Mouse (Mus musculus) layer of hippocampus, adult 8-10 months (tissue): ENCODE results near the gene Sco1. TPM values are rescaled to one million over a fixed set of nuclear protein-coding genes. Genes with fewer than 3 reads are reported as not detected.
"Not testable (repeated sequence)": the region's sequence is repeated elsewhere in the genome, so short reads cannot be mapped to it uniquely, and the experiment has no call there.

Experiments used
- DNase-seq, 2 experiments: peaks; one replicate each; pipeline ENCODE4 v3.0.0; 2022; ENCODE audit warnings: low spot score in 2 of 2
- total RNA-seq, 4 experiments: library from RNA; stranded (reverse); gene quantifications; 2 replicates each; pipeline ENCODE4 v1.2.4; 2022

Gene Sco1
- 10 to 100 TPM in 1 of 4 experiments, 1 to 10 TPM in 3; 8.0 to 11.0 (median 9.7) TPM for total RNA-seq

DNA sequence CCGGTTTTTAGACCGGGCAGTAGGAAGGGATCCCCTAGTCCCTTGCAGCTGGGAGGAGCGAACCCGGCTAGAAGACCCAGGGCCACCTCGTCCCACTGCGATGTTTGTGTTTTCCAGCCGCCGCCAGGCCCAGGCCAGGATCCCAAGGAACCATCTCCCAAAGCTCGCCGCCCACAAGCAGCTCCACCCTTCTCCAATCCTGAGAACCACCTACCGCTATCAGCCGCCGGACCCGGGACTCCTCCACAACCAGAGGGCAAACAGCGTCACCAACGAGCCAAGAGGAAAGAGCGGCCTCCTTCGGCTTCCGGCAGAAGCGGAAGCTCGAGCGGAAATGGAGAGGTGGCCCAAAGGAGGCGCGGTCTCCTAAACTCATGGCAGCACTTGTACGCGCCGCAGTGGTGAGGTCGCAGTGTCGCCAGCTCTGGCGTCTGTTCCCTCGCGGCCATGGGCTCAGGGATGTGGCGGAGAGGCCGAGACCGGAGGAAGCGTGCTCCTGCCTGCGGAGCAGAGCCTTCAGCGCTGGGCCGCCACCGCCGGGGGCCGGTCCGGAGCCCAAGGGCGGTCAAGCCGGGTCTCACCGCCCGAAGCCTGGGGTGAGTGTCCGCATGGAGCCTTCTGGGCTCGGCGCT lies at the start of gene Sco1, which contains the start of gene Adprm:
TSS of gene Sco1 (plus strand) at position 350 of the 632 bp plus-strand sequence.
TSS of gene Adprm (minus strand) at position 274 of the 632 bp plus-strand sequence.
- DNase-seq: peak; percentile 79 to 84

- DNase-seq: no peak
These were observed 49.6 kb upstream of the Sco1 start for GRCm38 (mm10) chr11:67002911-67003310.

DNA sequence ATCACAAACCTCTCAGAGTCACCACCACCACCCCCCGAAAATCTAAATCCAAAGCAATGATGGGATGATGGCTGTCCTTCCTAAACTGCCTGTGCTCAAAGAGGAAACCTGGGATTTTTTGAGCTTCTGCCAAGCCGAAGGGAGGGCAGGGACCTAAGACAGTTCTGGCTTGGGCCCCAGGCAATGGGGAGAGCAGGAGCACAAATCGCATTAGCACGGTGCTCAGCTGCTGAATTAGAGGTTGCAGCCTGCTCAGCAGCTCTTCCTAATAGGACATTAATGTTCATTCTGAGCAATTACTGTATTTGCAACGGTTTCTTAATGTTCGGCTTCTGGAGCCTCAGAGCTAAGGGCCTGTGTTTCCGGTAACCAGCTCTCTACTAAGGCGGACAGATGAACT lies 44.5 kb upstream of the Sco1 start:
- DNase-seq: no peak

DNA sequence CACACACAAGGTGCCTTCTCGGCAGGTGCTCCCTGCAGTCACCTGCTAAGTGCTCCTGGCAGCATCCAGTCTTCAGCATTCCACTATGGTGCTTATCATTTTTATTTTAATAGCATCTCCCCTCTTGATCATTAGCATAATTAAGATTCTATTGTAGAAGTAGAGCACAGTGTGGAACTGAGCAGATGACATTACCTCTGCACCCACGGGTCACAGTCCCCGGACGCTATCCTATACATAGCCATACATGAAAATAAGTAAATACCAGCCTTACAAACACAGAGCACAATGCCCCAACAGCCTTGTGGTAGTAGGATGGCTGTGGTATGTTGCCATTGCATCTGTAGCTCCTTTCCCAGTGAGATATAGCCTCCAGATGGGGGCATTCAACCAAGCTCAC lies 43.9 kb upstream of the Sco1 start:
- DNase-seq: no peak

DNA sequence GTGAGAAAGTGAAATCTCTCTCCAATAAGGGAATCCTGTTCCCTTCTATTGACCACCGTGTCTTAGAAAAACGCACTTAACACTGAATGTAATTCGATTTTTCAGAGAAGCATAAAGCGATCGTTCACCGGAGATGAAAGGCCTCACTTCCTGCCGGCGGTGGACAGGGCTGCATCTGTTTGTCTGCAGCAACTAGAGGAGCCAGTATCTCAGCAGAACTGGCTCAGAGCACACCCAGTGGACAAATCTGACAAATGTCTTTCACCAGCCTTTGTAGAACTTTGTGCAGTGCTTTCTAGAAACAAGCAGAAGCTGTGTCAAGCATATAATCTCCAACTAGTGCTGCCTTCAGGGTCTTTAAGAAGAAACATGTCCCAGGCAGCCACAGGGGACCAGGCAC lies 42.0 kb upstream of the Sco1 start:
- no peak for DNase-seq

GRCm38 (mm10) chr11:67011635-67012034 lies 40.8 kb upstream of the Sco1 start:
- DNase-seq: no peak

DNA sequence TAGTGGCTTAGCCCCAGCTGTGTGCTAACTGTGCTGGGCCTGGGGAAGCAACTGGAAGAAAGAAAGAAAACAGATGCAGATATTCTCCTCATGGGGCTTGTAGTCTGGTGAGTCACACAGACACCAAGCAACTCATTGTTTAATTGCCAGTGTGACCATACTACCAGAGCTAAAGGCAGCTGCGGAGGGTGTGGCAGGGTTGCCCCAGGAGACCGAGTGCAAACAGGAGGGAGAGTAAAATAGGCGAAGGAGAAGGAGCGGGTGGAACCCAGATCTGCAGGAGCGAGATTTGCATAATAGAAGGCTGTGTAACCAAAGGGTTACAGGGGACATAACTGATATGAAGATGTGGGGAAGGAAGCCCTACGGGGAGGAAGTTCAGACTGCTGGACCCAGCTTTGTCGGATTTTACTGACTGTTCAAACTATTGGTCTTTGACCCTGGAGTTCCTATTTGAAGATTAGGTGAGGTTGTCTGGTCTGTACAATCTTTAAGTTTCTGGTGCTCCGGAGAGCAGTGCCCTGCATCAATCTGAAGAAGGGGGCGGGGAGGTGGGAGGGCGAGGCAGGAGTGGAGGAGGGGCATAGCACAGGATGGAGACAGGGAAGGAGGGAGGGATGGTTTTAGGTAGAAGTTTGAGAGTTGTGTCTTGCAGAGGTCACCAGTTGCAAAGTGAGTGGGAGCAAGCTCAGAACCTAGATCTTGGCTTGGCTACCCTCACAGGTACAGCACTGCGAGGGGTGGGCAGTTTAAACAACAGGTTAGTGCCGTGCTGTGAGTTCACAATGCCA lies 34.5 kb upstream of the Sco1 start:
- DNase-seq: no peak

DNA sequence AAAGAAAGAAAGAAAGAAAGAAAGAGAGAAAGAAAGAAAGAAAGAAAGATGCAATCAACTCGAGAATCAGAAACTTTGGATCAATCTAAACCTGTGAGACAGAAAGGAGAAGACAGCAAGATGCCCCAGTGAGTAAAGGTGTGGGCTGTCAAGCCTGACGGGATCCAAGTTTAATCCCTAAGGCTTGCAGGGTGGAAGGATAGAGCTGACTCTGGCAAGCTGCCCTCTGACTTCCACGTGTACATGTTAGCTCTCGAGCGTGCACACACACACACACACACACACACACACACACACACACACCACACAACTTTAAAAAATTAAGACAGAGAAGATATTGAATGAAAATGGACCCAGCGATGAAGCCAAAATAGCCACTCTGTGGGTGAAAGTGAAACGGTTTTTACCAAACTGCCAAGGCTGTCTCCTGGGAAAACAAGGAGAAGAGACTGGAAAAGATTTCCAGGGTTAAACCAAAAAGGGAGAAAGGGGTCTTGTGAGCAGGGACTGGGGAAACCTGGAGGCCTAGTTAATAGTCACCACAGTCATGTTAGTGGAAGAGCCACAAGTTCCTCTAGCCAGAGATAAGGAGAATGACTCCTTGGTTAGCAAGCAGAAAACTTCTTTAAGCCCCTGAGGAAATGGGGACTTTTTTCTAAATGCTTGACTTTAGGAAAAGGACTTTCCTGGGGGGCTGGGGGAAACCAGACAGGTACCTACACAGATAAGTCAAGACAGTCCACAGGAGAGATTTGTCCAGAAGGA lies 32.6 kb upstream of the Sco1 start:
- DNase-seq: no peak

- peak in 1 of 2 experiments; percentile 43 for DNase-seq
These were observed 31.5 kb upstream of the Sco1 start for GRCm38 (mm10) chr11:67020948-67021347.

GRCm38 (mm10) chr11:67022354-67023115 lies 29.9 kb upstream of the Sco1 start:
- DNase-seq: no peak

- DNase-seq: not testable (repeated sequence)
These were observed 29.3 kb upstream of the Sco1 start for GRCm38 (mm10) chr11:67023191-67023590.

- DNase-seq: no peak
These were observed 28.6 kb upstream of the Sco1 start for GRCm38 (mm10) chr11:67023802-67024340.

- DNase-seq: peak; percentile 73 to 77
These were observed 27.5 kb upstream of the Sco1 start, which contains the start of gene Tmem220 for GRCm38 (mm10) chr11:67024867-67025477. Gene Tmem220, plus strand, starts transcription at chr11:67025154.

- no peak for DNase-seq
These were observed 21.4 kb upstream of the Sco1 start for GRCm38 (mm10) chr11:67030904-67031602.

DNA sequence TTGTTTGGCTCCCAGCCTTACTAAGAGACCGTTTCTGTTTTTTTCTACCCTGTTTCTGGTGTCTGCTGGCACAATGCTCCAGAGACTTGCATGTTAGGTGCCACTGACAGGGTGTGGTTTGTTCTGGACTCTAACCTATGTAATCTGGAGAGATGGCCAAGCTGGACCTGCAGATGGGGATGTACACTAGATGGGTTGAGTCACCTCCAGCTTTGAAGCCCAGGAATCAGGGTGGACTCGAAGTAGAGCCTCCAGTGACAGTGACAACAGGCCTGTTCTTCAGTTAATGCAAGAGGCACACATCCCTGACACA lies 20.9 kb upstream of the Sco1 start:
- DNase-seq: no peak

DNA sequence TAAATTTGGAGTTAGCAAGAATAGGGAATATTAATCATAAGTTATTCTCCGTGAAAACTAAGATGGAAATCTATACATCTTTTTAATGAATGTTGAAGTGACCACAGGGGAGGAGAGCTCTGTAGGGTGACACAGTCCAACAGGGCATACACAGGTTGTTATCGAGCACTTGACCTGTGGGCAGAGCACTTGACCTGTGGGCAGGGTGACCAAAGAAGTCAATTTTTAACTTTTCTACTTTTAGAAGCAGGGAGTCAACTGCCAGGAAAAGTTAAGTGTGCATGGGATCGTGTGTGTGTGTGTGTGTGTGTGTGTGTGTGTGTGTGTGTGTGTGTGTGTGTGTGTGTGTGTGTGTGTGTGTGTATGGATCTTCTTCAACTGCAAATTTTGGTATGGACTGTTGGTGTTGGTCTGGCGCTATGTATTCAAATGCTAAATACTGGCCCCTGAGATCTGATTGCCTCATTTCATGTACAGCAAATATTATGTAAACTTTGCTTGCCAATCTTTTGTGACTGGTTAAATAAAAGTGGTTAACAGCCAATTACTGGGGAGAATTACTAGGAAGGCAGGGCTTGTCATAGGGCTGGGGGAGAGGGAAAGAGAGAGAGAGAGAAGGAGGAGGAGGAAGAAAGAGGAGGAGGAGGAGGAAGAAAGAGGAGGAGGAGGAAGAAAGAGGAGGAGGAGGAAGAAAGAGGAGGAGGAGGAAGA lies 17.5 kb upstream of the Sco1 start:
- DNase-seq: no peak

- DNase-seq: no peak
These were observed 16.2 kb upstream of the Sco1 start for GRCm38 (mm10) chr11:67036229-67036628.

- no peak for DNase-seq
These were observed 15.6 kb upstream of the Sco1 start for GRCm38 (mm10) chr11:67036892-67037291.

- DNase-seq: no peak
These were observed 12.7 kb upstream of the Sco1 start for GRCm38 (mm10) chr11:67039799-67040198.
